ENCODE assay signal across 13 mouse cellular contexts in the genomic region with DNA sequence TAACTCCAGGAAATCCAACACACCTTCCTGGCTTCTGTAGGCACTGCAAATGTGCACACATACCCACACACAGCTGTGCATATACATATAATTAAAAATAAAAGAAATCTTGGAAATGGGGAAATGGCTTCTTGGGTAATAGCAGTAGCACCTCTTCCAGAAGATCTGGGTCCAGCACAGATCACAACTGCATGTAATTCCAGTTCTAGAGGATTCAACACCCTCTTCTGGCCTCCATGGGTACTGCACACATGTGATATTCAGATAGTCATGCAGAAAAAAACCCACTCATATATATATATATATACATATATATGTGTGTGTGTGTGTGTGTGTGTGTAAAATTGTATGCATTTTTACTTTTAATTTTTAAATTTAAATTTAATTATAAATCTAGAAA.
DNase-seq lines count a peak whose midpoint lies in the region; ATAC-seq and TF ChIP-seq lines count a peak whose summit lies in the region.
"Had no signal": no experiment of that assay in that cellular context is flagged by ENCODE, and none has a peak within 500 bp of the region (broad histone marks: within the 10 kb centered on the region; RNA-seq: fewer than 3 reads in every experiment).

No protein-coding gene starts in this region.

- no peaks in the 10 kb centered on the region for H3K9me3 ChIP-seq in forebrain, postnatal 0 days (ENCODE audit: low read length)
- H3K9me3 ChIP-seq in forebrain, embryonic 11.5 days (ENCODE audit: control insufficient read depth, low read length), result no peaks in the 10 kb centered on the region
- peaks cover 4% of the 10 kb centered on the region for H3K9me3 ChIP-seq in CH12.LX (replicated peaks; ENCODE audit: low read length)
- no peaks in the 10 kb centered on the region for H3K9me3 ChIP-seq in forebrain, embryonic 16.5 days (ENCODE audit: control insufficient read depth, low read length)
- H3K9me3 ChIP-seq: heart, embryonic 12.5 days; hindbrain, embryonic 15.5 days; liver, embryonic 15.5 days had no signal

- no peak for ATAC-seq in forebrain, postnatal 0 days
- ATAC-seq in forebrain, embryonic 11.5 days (replicated peaks; ENCODE audit: low FRiP score), result no peak
- no peak for ATAC-seq in forebrain, embryonic 16.5 days

- dilution Hi-C loops in CH12.LX (cut with MboI; ENCODE audit: extremely low pct_ligation_motif_present, extremely low pct_unique_long_range_greater_than_20kb, low sequenced_read_pairs), result no loop called here

- no peaks in the 10 kb centered on the region for H3K79me2 ChIP-seq in CH12.LX (replicated peaks; ENCODE audit: control insufficient read depth, extremely low read depth, insufficient read depth, poor library complexity, severe bottlenecking)

- peak; percentile 46 for DNase-seq in forebrain, postnatal 0 days
- DNase-seq in forebrain, embryonic 11.5 days (ENCODE audit: low spot score), result no peak
- peak; percentile 21 for DNase-seq in left cerebral cortex, postnatal 4 days
- DNase-seq in left cerebral cortex, adult 11 months (ENCODE audit: low spot score), result no peak
- DNase-seq in CH12.LX (ENCODE audit: extremely low read depth), result no peak
- no peak for DNase-seq in brain, embryonic 14.5 days (ENCODE audit: low read depth)
- no peak for DNase-seq in lung, postnatal 14 days
- DNase-seq: thymus, postnatal 14 days had no signal

- H3K4me1 ChIP-seq in forebrain, postnatal 0 days (ENCODE audit: insufficient read depth), result 0 out of 2 replicates have a peak, but pooled peaks cover 4% of the 10 kb centered on the region
- H3K4me1 ChIP-seq in forebrain, embryonic 11.5 days (replicated peaks; ENCODE audit: control insufficient read depth, insufficient read depth, low read length), result no peaks in the 10 kb centered on the region
- no peaks in the 10 kb centered on the region for H3K4me1 ChIP-seq in CH12.LX (ENCODE audit: control insufficient read depth in 1 of 2, insufficient read depth in 2 of 2)
- 0 out of 2 replicates have a peak, but pooled peaks cover 2% of the 10 kb centered on the region for H3K4me1 ChIP-seq in forebrain, embryonic 16.5 days (replicated peaks; ENCODE audit: control insufficient read depth, insufficient read depth, low read length)
- H3K4me1 ChIP-seq: heart, embryonic 12.5 days; liver, embryonic 15.5 days had no signal

- H3K9ac ChIP-seq in forebrain, postnatal 0 days, result no peak overlapping the region
- H3K9ac ChIP-seq in forebrain, embryonic 11.5 days (ENCODE audit: low read length), result no peak overlapping the region
- no peak overlapping the region for H3K9ac ChIP-seq in CH12.LX (ENCODE audit: insufficient read depth, low read depth)
- no peak overlapping the region for H3K9ac ChIP-seq in forebrain, embryonic 16.5 days (replicated peaks; ENCODE audit: low read depth, low read length)
- H3K9ac ChIP-seq: heart, embryonic 12.5 days; hindbrain, embryonic 15.5 days; liver, embryonic 15.5 days had no signal

- no peak for TF ChIP-seq EP300 in CH12.LX (IDR thresholded peaks at IDR 0.05; ENCODE audit: low read length)

- H3K4me2 ChIP-seq in forebrain, postnatal 0 days (ENCODE audit: low read depth), result no peak overlapping the region
- no peak overlapping the region for H3K4me2 ChIP-seq in forebrain, embryonic 11.5 days (ENCODE audit: low read depth, low read length, severe bottlenecking)
- H3K4me2 ChIP-seq in CH12.LX (ENCODE audit: insufficient read depth, low read depth, poor library complexity, severe bottlenecking), result no peak overlapping the region
- H3K4me2 ChIP-seq in forebrain, embryonic 16.5 days (ENCODE audit: low read length), result no peak overlapping the region
- H3K4me2 ChIP-seq: heart, embryonic 12.5 days; hindbrain, embryonic 15.5 days; liver, embryonic 15.5 days had no signal

- H3K27ac ChIP-seq in forebrain, postnatal 0 days (ENCODE audit: low read depth, low read length), result no peak overlapping the region
- no peak overlapping the region for H3K27ac ChIP-seq in forebrain, embryonic 11.5 days (ENCODE audit: low read depth, low read length)
- H3K27ac ChIP-seq in CH12.LX (ENCODE audit: insufficient read depth, low read depth), result no peak overlapping the region
- H3K27ac ChIP-seq in forebrain, embryonic 16.5 days (ENCODE audit: low read length), result no peak overlapping the region
- H3K27ac ChIP-seq: hindbrain, embryonic 15.5 days; liver, embryonic 15.5 days had no signal

- intact Hi-C loops in left cerebral cortex, postnatal 4 days (cut with DNase I), result no loop called here

- no peaks in the 10 kb centered on the region for H3K36me3 ChIP-seq in forebrain, postnatal 0 days (ENCODE audit: insufficient read depth)
- no peaks in the 10 kb centered on the region for H3K36me3 ChIP-seq in forebrain, embryonic 11.5 days (ENCODE audit: control insufficient read depth, insufficient read depth, low read length)
- no peaks in the 10 kb centered on the region for H3K36me3 ChIP-seq in CH12.LX (replicated peaks in 1 of 2; ENCODE audit: control insufficient read depth in 1 of 2, insufficient read depth in 1 of 2, low read length in 1 of 2)
- H3K36me3 ChIP-seq in forebrain, embryonic 16.5 days (ENCODE audit: control insufficient read depth, insufficient read depth), result no peaks in the 10 kb centered on the region
- H3K36me3 ChIP-seq: heart, embryonic 12.5 days; hindbrain, embryonic 15.5 days; liver, embryonic 15.5 days had no signal

- TF ChIP-seq RAD21 in CH12.LX (IDR thresholded peaks at IDR 0.05; ENCODE audit: low read depth, low read length), result no peak; the same call in none of the 2 replicates

- in situ Hi-C loops in CH12.LX (cut with MboI; ENCODE audit: low pct_ligation_motif_present, low pct_unique_long_range_greater_than_20kb, low sequenced_read_pairs), result loop anchor here (25.0 kb wide), 2 partner anchors 201 to 1949 kb away; no protein-coding TSS in a partner anchor

- TF ChIP-seq CTCF in forebrain, postnatal 0 days (IDR thresholded peaks at IDR 0.05; ENCODE audit: low read depth), result peak; percentile 46
- 0 out of 4 replicates have a peak, but pooled peaks have one; percentile 8 to 13 for TF ChIP-seq CTCF in CH12.LX (conservative IDR thresholded peaks at IDR 0.05 in 1 of 2, IDR thresholded peaks at IDR 0.05 in 1 of 2; ENCODE audit: low read depth in 2 of 2, low read length in 2 of 2)
- peak; percentile 32; the same call in 1 of the 2 replicates for TF ChIP-seq CTCF in brain, embryonic 14.5 days (IDR thresholded peaks at IDR 0.05; ENCODE audit: borderline replicate concordance, extremely low read depth, insufficient read depth, insufficient read length)

- TF ChIP-seq POLR2A in CH12.LX (IDR thresholded peaks at IDR 0.05; ENCODE audit: low read depth, low read length), result no peak
- TF ChIP-seq POLR2A in brain, embryonic 14.5 days (IDR thresholded peaks at IDR 0.05; ENCODE audit: borderline replicate concordance, extremely low read depth, insufficient read depth, insufficient read length, poor library complexity, severe bottlenecking), result no peak

- H3K4me3 ChIP-seq in forebrain, postnatal 0 days (ENCODE audit: low read depth, low read length), result no peak overlapping the region
- H3K4me3 ChIP-seq in forebrain, embryonic 11.5 days (ENCODE audit: low read depth, low read length), result no peak overlapping the region
- no peak overlapping the region for H3K4me3 ChIP-seq in CH12.LX (replicated peaks in 1 of 3; ENCODE audit: low read depth in 2 of 3, low read length in 2 of 3, poor library complexity in 1 of 3)
- H3K4me3 ChIP-seq in forebrain, embryonic 16.5 days (replicated peaks; ENCODE audit: low read length), result no peak overlapping the region
- H3K4me3 ChIP-seq: erythroblast, embryonic 14.5 days; heart, embryonic 12.5 days; hindbrain, embryonic 15.5 days; liver, embryonic 15.5 days had no signal

- no peaks in the 10 kb centered on the region for H3K27me3 ChIP-seq in forebrain, postnatal 0 days (ENCODE audit: insufficient read depth, low read length)
- no peaks in the 10 kb centered on the region for H3K27me3 ChIP-seq in forebrain, embryonic 11.5 days (ENCODE audit: control insufficient read depth, insufficient read depth, low read length)
- H3K27me3 ChIP-seq in CH12.LX (replicated peaks), result no peaks in the 10 kb centered on the region
- no peaks in the 10 kb centered on the region for H3K27me3 ChIP-seq in forebrain, embryonic 16.5 days (replicated peaks; ENCODE audit: control insufficient read depth, insufficient read depth, low read length)
- H3K27me3 ChIP-seq: heart, embryonic 12.5 days; hindbrain, embryonic 15.5 days; liver, embryonic 15.5 days had no signal

TF ChIP-seq in CH12.LX, 34 proteins besides CTCF, POLR2A, EP300 and RAD21:
- TF ChIP-seq MYC (IDR thresholded peaks at IDR 0.05; ENCODE audit: low read depth, low read length), result no peak
- no peak for TF ChIP-seq ELF1 (IDR thresholded peaks at IDR 0.05; ENCODE audit: low read depth, low read length)
- TF ChIP-seq ETS1 (conservative IDR thresholded peaks at IDR 0.05; ENCODE audit: low read depth, low read length), result no peak
- TF ChIP-seq POLR2AphosphoS2 (IDR thresholded peaks at IDR 0.05; ENCODE audit: low read depth, low read length), result no peak
- TF ChIP-seq GABPA (IDR thresholded peaks at IDR 0.05; ENCODE audit: insufficient replicate concordance, low read depth, low read length), result no peak
- no peak for TF ChIP-seq JUND (conservative IDR thresholded peaks at IDR 0.05; ENCODE audit: low read depth, low read length)

Comparison
In these comparisons a context has a peak if more than half of its experiments do, and no peak if none do; other contexts are left out.
1. DNase-seq: peak in forebrain, postnatal 0 days (single experiment) and left cerebral cortex, postnatal 4 days (single experiment); none in forebrain, embryonic 11.5 days (single experiment), left cerebral cortex, adult 11 months (single experiment), CH12.LX (single experiment), brain, embryonic 14.5 days (single experiment) and lung, postnatal 14 days (single experiment).
2. Peak in every context shown above with its lines, with median percentiles within 50 percentile points of each other: CTCF ChIP-seq.